Mouse (Mus musculus) testis, adult 2 months (tissue): ENCODE measurements around the gene Epha1.

Source experiments
- CTCF ChIP-seq: fragments of 200-500 bp; IDR thresholded peaks from 2 replicates; pipeline ENCODE4 v1.5.1; 2012; ENCODE audit warnings: low read depth, mild to moderate bottlenecking, inconsistent platforms, low read length, moderate library complexity; ENCODE audit not compliant: control insufficient read depth, insufficient read depth, insufficient replicate concordance
- POLR2A ChIP-seq: fragments of 200-500 bp; IDR thresholded peaks from 2 replicates; pipeline ENCODE4 v1.6.1; 2012; ENCODE audit warnings: low read depth, mild to moderate bottlenecking, inconsistent platforms, low read length, moderate library complexity; ENCODE audit not compliant: control insufficient read depth

GRCm38 (mm10) chr6:42348281-42349005, 24.6 kb downstream of the Epha1 start:
- TF ChIP-seq POLR2A = no peak
- TF ChIP-seq CTCF = no peak
